Mouse (Mus musculus) liver, embryonic 14.5 days (tissue): ENCODE measurements at regions not wholly inside any gene's neighbourhood (a gene's known extent, or its start where the extent isn't known, plus 50 kb on each side); places are given as distances from the start of the nearest gene placed in this dataset.

Experiments used
- ATAC-seq: fragments of 200-750 bp; cut with Nextera tagmentation; 2 replicates; pipeline ENCODE4 v1.8.0; 2017; ENCODE audit warnings: moderate number of reproducible peaks, mild to moderate bottlenecking, moderate library complexity; ENCODE audit not compliant: insufficient read depth
- DNase-seq, 3 experiments: peaks; one replicate each; pipeline ENCODE4 v3.0.0-alpha.2; 2012 to 2013; ENCODE audit warnings: low read depth in 3 of 3, low spot score in 3 of 3
- H3K27ac ChIP-seq: fragments of 300-500 bp; sonication (generic); 2 replicates; pipeline ENCODE4 v1.5.1; 2014; ENCODE audit warnings: moderate library complexity, mild to moderate bottlenecking, control low read depth, inconsistent platforms
- H3K27me3 ChIP-seq: fragments of 300-500 bp; sonication (generic); 2 replicates; pipeline ENCODE4 v1.6.1; 2014; ENCODE audit warnings: mild to moderate bottlenecking, low read length, moderate library complexity; ENCODE audit not compliant: control insufficient read depth, insufficient read depth
- H3K36me3 ChIP-seq: fragments of 300-500 bp; sonication (generic); replicated peaks from 2 replicates; pipeline ENCODE4 v1.6.1; 2014; ENCODE audit warnings: low read depth; ENCODE audit not compliant: control insufficient read depth, insufficient read depth
- H3K4me1 ChIP-seq, 2 experiments: fragments of 200-500 bp in 1 of 2; fragments of 300-500 bp in 1 of 2; sonication (generic) in 1 of 2; replicated peaks; 2 replicates each; pipeline ENCODE4 v1.6.1; 2012 to 2014; ENCODE audit warnings: antibody characterized with exemption in 1 of 2, inconsistent platforms in 1 of 2, low read length in 1 of 2; ENCODE audit not compliant: control insufficient read depth in 2 of 2, insufficient read depth in 2 of 2
- H3K4me2 ChIP-seq: fragments of 300-500 bp; sonication (generic); 2 replicates; pipeline ENCODE4 v1.6.1; 2014; ENCODE audit warnings: low read depth, mild to moderate bottlenecking, control low read depth, moderate library complexity
- H3K4me3 ChIP-seq, 2 experiments: fragments of 200-500 bp in 1 of 2; fragments of 300-500 bp in 1 of 2; sonication (generic) in 1 of 2; 2 replicates each; pipeline ENCODE4 v1.5.1; 2012 to 2014; ENCODE audit warnings: low read depth in 2 of 2, low read length in 2 of 2, mild to moderate bottlenecking in 2 of 2, control low read depth in 1 of 2, inconsistent platforms in 1 of 2, moderate library complexity in 1 of 2; ENCODE audit not compliant: insufficient read depth in 1 of 2
- H3K9ac ChIP-seq: fragments of 300-500 bp; sonication (generic); replicated peaks from 2 replicates; pipeline ENCODE4 v1.6.1; 2014; ENCODE audit warnings: mild to moderate bottlenecking, control low read depth, moderate library complexity
- H3K9me3 ChIP-seq: fragments of 300-500 bp; sonication (generic); 2 replicates; pipeline ENCODE4 v1.6.1; 2016; ENCODE audit warnings: low read length, mixed read lengths; ENCODE audit not compliant: control insufficient read depth
- CTCF ChIP-seq: IDR thresholded peaks from 2 replicates; pipeline ENCODE4 v1.5.1; 2016; ENCODE audit warnings: antibody characterized with exemption, low read depth, control low read depth
- EP300 ChIP-seq: IDR thresholded peaks from 2 replicates; pipeline ENCODE4 v1.6.1; 2016; ENCODE audit warnings: antibody characterized with exemption, low read depth
- WGBS: fragments of 180-500 bp; shearing (Covaris S2); extraction: QIAGEN DNeasy Blood & Tissue Kit; methylation state at CpG from one replicate; pipeline ENCODE4 v1.1.7; 2014; ENCODE audit not compliant: insufficient replicate concordance; 5-methylcytosine and 5-hydroxymethylcytosine counted together

DNA sequence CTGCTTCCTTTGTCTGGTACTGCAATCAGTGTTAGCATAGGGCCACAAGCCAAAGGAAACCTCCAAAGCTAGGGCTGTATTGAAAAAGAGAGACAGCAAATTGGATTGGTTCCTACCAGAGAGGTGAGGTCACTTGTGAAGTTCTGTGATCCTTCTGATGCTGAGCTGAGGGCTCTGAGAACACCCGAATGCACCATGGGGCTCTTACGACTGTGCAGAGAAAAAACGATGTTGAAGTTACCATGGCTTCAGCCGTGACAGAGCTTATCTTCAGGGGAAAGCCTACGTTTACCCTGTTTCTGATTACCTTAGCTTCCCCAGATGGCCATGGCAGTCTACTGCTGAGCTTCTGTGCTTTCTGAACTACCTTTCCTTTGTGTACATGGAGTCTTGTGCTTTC is 53.9 kb upstream of the Fmo9 start:
- no peak for TF ChIP-seq EP300
- TF ChIP-seq CTCF, result no peak
- H3K4me1 ChIP-seq, result no peaks in the 10 kb centered on the region
- ATAC-seq, result no peak
- H3K36me3 ChIP-seq, result no peaks in the 10 kb centered on the region
- H3K9me3 ChIP-seq, result no peaks in the 10 kb centered on the region
- no peak for DNase-seq
- WGBS, result 44% methylated on average over 5 of the region's 5 CpGs
- H3K9ac ChIP-seq, result no peak overlapping the region
- H3K27me3 ChIP-seq, result no peaks in the 10 kb centered on the region
- no peak overlapping the region for H3K27ac ChIP-seq
- H3K4me2 ChIP-seq, result no peak overlapping the region
- no peak overlapping the region for H3K4me3 ChIP-seq

DNA sequence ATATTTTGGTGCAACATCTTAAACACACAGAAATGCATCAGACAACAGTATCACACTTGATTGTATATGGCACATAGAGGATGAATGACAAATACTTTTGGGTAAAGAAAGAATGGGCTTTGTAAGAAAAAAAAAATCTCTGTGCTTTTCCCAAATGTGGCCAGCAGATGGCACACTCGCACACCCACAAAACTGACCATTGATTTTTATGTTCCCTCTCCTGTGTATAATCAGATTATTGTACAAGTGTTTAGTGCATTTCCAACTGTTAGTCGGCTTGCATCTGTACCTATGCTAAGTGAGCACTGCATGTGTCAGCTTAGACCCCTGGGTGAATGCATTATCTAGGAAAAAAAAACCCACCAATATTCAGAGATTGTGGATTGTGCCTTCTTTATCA is 56.4 kb upstream of the Fmo9 start:
- no peaks in the 10 kb centered on the region for H3K4me1 ChIP-seq
- H3K27me3 ChIP-seq, result no peaks in the 10 kb centered on the region
- DNase-seq (no peak), ATAC-seq (no peak)
- no peak overlapping the region for H3K4me3 ChIP-seq
- no peaks in the 10 kb centered on the region for H3K36me3 ChIP-seq
- TF ChIP-seq CTCF, result peak; percentile 58
- TF ChIP-seq EP300, result no peak
- no peak overlapping the region for H3K9ac ChIP-seq
- no peak overlapping the region for H3K4me2 ChIP-seq
- H3K9me3 ChIP-seq, result no peaks in the 10 kb centered on the region
- 0% methylated on average over 2 of the region's 2 CpGs for WGBS
- H3K27ac ChIP-seq, result no peak overlapping the region

DNA sequence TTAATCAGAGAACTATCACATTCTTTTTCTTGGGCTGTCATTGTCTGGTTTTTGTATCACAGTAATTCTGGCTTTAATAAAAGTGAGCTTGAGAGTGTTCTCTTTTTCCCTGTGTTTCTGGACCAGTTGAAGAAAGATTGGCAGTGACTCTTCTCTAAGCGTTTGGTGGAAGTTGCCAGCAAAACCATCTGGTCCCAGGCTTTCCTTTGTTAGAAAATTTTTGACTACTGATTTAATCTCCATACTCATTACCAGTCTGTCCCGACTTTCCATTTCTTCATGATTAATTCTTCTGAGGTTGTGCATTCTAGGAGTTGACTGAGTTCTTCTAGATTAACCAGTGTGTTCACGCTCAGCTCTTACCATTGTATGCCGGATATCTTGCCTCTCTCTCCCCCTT is 68.6 kb upstream of the Fmo9 start:
- Histone ChIP-seq H3K27me3 (no peaks in the 10 kb centered on the region), H3K4me3 (no peak overlapping the region), H3K27ac (no peak overlapping the region), H3K9me3 (no peaks in the 10 kb centered on the region), H3K4me2 (no peak overlapping the region), H3K4me1 (no peaks in the 10 kb centered on the region), H3K36me3 (no peaks in the 10 kb centered on the region), H3K9ac (no peak overlapping the region)
- 55% methylated on average over 4 of the region's 4 CpGs for WGBS
- ATAC-seq (no peak), DNase-seq (no peak)
- TF ChIP-seq CTCF (no peak), EP300 (no peak)

DNA sequence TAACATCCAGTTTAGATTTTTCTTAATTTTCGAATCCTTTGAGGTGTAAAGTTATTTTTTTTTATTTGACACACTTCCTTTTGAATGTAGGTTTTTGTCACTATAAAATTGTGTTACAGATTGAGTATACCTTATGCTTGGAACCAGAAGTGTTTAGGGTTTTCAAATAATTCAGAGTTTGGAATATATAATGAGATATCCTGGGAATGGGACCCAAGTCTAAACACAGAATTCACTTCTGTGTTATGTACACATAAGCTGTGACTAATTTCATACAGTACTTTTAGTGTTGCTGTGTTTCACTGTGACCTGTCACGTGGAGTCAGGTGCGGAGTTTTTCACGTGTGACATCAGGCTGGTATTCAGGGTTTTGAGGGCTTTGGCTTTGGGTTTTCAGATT is 69.1 kb upstream of the Fmo9 start:
- ATAC-seq (no peak), DNase-seq (no peak)
- no peaks in the 10 kb centered on the region for H3K4me1 ChIP-seq
- no peak overlapping the region for H3K4me2 ChIP-seq
- H3K9me3 ChIP-seq, result no peaks in the 10 kb centered on the region
- WGBS, result 60% methylated on average over 4 of the region's 4 CpGs
- H3K4me3 ChIP-seq, result no peak overlapping the region
- H3K9ac ChIP-seq, result no peak overlapping the region
- TF ChIP-seq CTCF, result no peak
- TF ChIP-seq EP300, result no peak
- H3K27ac ChIP-seq, result no peak overlapping the region
- H3K36me3 ChIP-seq, result no peaks in the 10 kb centered on the region
- no peaks in the 10 kb centered on the region for H3K27me3 ChIP-seq

DNA sequence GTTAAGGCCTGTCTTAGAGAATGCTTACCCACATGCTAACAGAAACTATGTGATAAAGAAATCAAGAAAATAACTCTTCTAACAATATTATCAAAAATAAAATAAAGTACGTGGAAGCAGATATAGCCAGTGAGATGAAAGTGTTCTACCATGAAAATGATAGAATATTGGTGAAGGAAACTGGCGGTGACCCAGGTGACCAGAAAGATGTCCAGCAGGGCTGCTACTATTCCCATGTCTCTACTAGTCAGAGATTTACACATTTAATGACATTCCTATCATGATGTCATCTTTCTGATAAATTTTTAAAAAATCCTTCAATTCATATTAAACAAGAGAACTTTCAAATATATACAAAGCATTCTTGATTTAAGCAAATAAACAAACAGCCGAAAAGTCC is 69.8 kb upstream of the Fmo9 start:
- no peaks in the 10 kb centered on the region for H3K9me3 ChIP-seq
- no peaks in the 10 kb centered on the region for H3K4me1 ChIP-seq
- TF ChIP-seq CTCF (no peak), EP300 (no peak)
- DNase-seq (no peak), ATAC-seq (no peak)
- no peak overlapping the region for H3K27ac ChIP-seq
- H3K4me3 ChIP-seq, result no peak overlapping the region
- no peak overlapping the region for H3K9ac ChIP-seq
- WGBS, result 71% methylated on average over 3 of the region's 3 CpGs
- H3K36me3 ChIP-seq, result no peaks in the 10 kb centered on the region
- no peaks in the 10 kb centered on the region for H3K27me3 ChIP-seq
- no peak overlapping the region for H3K4me2 ChIP-seq

DNA sequence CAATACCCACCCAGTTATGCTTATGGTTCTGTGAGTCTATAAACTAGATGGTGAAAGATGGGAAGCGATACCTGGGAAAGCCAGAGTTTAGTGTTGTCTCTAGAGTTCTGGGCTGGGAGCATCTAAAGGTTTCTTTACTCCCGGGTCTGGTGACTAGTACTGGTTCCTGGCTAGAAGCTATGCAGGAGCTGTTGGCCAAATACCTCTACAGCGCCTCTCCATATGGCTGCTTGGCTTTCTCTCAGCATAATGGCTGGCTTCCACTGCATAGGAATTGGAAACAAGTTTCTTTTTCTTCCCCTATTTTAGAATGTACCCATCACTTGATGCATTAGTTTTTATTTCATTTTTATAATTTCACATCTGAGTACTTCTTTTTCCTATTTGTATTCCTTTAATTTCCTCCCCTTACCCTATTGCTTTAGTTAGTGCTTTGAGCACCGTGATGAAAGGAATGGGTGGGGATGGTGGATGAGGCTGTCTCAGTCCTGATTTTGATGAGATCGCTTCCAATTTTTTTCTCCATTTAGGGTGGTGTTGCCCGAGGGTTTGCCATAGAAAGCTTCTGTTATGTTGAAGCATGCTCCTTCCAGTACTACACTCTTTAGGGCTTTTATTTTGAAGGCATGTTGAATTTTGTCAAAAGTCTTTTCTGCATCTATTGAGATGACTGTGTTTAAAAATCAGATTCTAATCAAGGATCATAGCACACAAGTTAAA is 71.5 kb upstream of the Fmo9 start:
- Histone ChIP-seq H3K9ac (no peak overlapping the region), H3K9me3 (no peaks in the 10 kb centered on the region), H3K4me3 (no peak overlapping the region), H3K36me3 (no peaks in the 10 kb centered on the region), H3K4me2 (no peak overlapping the region), H3K27ac (no peak overlapping the region), H3K4me1 (no peaks in the 10 kb centered on the region), H3K27me3 (no peaks in the 10 kb centered on the region)
- DNase-seq (no peak), ATAC-seq (no peak)
- no peak for TF ChIP-seq EP300
- WGBS, result 62% methylated on average over 6 of the region's 6 CpGs
